Mouse (Mus musculus): ENCODE data around the gene Serpina9. TPM values are rescaled to one million over a fixed set of nuclear protein-coding genes. Genes with fewer than 3 reads are reported as not detected.

Serpina9 gene
- total and polyA plus RNA-seq, 2 experiments from 2014 or later = 0.15 to 0.38 TPM

DNA sequence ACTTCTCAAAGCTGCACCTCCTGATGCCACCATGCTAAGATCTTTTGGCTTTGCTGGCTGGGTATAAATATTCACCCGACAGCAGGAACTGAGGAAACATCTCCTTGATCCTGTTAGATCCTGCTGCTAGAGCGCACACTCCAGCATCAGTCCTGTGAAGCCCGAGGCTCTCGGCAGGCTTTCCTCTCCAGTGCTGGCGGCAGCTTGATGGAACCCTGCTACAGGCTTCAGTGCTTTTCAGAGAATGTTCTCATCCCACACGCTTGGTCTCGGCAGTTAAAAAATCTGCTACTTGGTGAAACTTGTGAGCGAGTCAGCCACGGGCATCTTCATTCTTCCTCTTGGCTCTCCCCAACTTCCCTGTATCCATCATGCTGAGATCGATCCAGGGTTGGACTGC is 35.3 kb downstream of the Serpina9 start:
- Histone ChIP-seq H3K27me3 (ENCODE audit: insufficient read depth, low read length) (no peaks in the 10 kb centered on the region), H3K9me3 (ENCODE audit: low read length) (no peaks in the 10 kb centered on the region), H3K9ac (no peak overlapping the region), H3K36me3 (ENCODE audit: insufficient read depth) (no peaks in the 10 kb centered on the region), H3K4me1 (ENCODE audit: insufficient read depth) (0 out of 2 replicates have a peak, but pooled peaks cover 4% of the 10 kb centered on the region), H3K4me2 (ENCODE audit: low read depth) (no peak overlapping the region), H3K4me3 (ENCODE audit: low read depth, low read length) (no peak overlapping the region), H3K27ac (ENCODE audit: low read depth, low read length) (no peak overlapping the region)
- WGBS = 87% methylated on average over 10 of the region's 10 CpGs
- TF ChIP-seq CTCF (IDR thresholded peaks at IDR 0.05; ENCODE audit: low read depth) = no peak
- DNase-seq (no peak), ATAC-seq (no peak)

- TF ChIP-seq CTCF (IDR thresholded peaks at IDR 0.05; ENCODE audit: low read depth) = peak; percentile 55
- no peak overlapping the region for H3K9ac ChIP-seq
- H3K4me2 ChIP-seq (ENCODE audit: low read depth) = no peak overlapping the region
- no peak for DNase-seq
- H3K4me1 ChIP-seq (ENCODE audit: insufficient read depth) = 0 out of 2 replicates have a peak, but pooled peaks cover 4% of the 10 kb centered on the region
- ATAC-seq = no peak
- H3K4me3 ChIP-seq (ENCODE audit: low read depth, low read length) = no peak overlapping the region
- 34% methylated on average over 5 of the region's 5 CpGs for WGBS
- no peak overlapping the region for H3K27ac ChIP-seq (ENCODE audit: low read depth, low read length)
- H3K9me3 ChIP-seq (ENCODE audit: low read length) = no peaks in the 10 kb centered on the region
- no peaks in the 10 kb centered on the region for H3K36me3 ChIP-seq (ENCODE audit: insufficient read depth)
- no peaks in the 10 kb centered on the region for H3K27me3 ChIP-seq (ENCODE audit: insufficient read depth, low read length)
Measured at GRCm38 (mm10) chr12:103977846-103978245, 35.7 kb downstream of the Serpina9 start.

GRCm38 (mm10) chr12:103977060-103977459 is 36.5 kb downstream of the Serpina9 start:
- Histone ChIP-seq H3K27me3 (ENCODE audit: insufficient read depth, low read length) (no peaks in the 10 kb centered on the region), H3K4me2 (ENCODE audit: low read depth) (no peak overlapping the region), H3K4me3 (ENCODE audit: low read depth, low read length) (no peak overlapping the region), H3K4me1 (ENCODE audit: insufficient read depth) (0 out of 2 replicates have a peak, but pooled peaks cover 4% of the 10 kb centered on the region), H3K27ac (ENCODE audit: low read depth, low read length) (no peak overlapping the region), H3K36me3 (ENCODE audit: insufficient read depth) (no peaks in the 10 kb centered on the region), H3K9me3 (ENCODE audit: low read length) (no peaks in the 10 kb centered on the region), H3K9ac (no peak overlapping the region)
- TF ChIP-seq CTCF (IDR thresholded peaks at IDR 0.05; ENCODE audit: low read depth) = no peak
- ATAC-seq = no peak
- WGBS = 37% methylated on average over 3 of the region's 3 CpGs
- DNase-seq = no peak

- TF ChIP-seq CTCF (IDR thresholded peaks at IDR 0.05; ENCODE audit: low read depth) = no peak
- no peak overlapping the region for H3K27ac ChIP-seq (ENCODE audit: low read depth, low read length)
- no peak for ATAC-seq
- DNase-seq = no peak
- H3K9ac ChIP-seq = no peak overlapping the region
- no peaks in the 10 kb centered on the region for H3K9me3 ChIP-seq (ENCODE audit: low read length)
- H3K4me2 ChIP-seq (ENCODE audit: low read depth) = no peak overlapping the region
- H3K4me1 ChIP-seq (ENCODE audit: insufficient read depth) = no peaks in the 10 kb centered on the region
- WGBS = 91% methylated on average over 4 of the region's 4 CpGs
- H3K27me3 ChIP-seq (ENCODE audit: insufficient read depth, low read length) = no peaks in the 10 kb centered on the region
- H3K36me3 ChIP-seq (ENCODE audit: insufficient read depth) = no peaks in the 10 kb centered on the region
- H3K4me3 ChIP-seq (ENCODE audit: low read depth, low read length) = no peak overlapping the region
Measured at GRCm38 (mm10) chr12:103971080-103971479, 42.5 kb downstream of the Serpina9 start.

DNA sequence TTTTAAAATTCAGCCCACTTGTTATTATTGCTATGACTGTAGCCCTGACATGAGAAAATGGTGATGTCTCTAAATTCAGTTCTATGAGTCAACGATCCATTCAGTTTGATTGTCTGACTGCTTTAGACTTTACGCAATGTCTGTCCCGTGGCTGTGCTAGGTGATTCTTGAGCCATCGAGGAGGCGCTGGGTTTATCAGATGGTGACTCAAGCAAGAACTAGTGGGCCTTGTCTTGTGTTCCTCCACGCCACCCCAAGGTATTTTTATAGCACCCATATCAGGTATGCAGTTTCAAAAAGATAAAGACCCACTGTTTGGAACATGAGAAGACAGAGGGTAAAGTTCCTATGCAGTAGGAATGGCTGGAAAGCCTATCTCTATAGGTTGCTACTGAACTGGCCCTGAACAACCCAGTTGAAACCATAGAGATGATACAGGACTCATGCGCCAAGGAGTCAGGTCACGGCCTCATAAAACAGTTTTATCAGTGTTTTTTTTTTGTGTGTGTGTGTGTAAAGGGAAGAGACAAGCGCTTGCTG is 43.9 kb downstream of the Serpina9 start:
- Histone ChIP-seq H3K4me2 (ENCODE audit: low read depth) (no peak overlapping the region), H3K27ac (ENCODE audit: low read depth, low read length) (no peak overlapping the region), H3K9ac (no peak overlapping the region), H3K9me3 (ENCODE audit: low read length) (no peaks in the 10 kb centered on the region), H3K36me3 (ENCODE audit: insufficient read depth) (no peaks in the 10 kb centered on the region), H3K4me1 (ENCODE audit: insufficient read depth) (no peaks in the 10 kb centered on the region), H3K4me3 (ENCODE audit: low read depth, low read length) (no peak overlapping the region), H3K27me3 (ENCODE audit: insufficient read depth, low read length) (no peaks in the 10 kb centered on the region)
- DNase-seq = no peak
- no peak for ATAC-seq
- 91% methylated on average over 9 of the region's 9 CpGs for WGBS
- no peak for TF ChIP-seq CTCF (IDR thresholded peaks at IDR 0.05; ENCODE audit: low read depth)

DNA sequence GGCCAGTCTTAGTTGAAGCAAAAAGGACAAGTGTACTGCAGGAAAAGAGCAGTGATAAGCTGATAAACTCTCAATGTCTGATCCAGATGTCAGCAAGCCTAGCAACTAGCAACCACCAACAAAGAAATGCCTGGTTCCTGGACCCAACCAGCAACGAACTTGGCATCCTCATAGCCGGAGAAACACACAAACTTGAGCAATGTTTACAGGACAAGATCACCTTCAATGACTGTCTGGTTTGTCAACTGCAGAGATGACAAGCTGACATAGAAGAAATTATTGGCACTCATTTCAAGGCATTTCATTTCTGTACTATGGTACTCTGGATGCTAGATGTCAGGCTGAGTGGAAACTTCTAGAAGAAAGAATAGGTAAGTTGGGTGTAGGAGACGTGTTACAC is 46.8 kb downstream of the Serpina9 start:
- Histone ChIP-seq H3K27me3 (ENCODE audit: insufficient read depth, low read length) (no peaks in the 10 kb centered on the region), H3K4me2 (ENCODE audit: low read depth) (no peak overlapping the region), H3K4me3 (ENCODE audit: low read depth, low read length) (no peak overlapping the region), H3K27ac (ENCODE audit: low read depth, low read length) (no peak overlapping the region), H3K9me3 (ENCODE audit: low read length) (no peaks in the 10 kb centered on the region), H3K36me3 (ENCODE audit: insufficient read depth) (no peaks in the 10 kb centered on the region), H3K9ac (no peak overlapping the region), H3K4me1 (ENCODE audit: insufficient read depth) (no peaks in the 10 kb centered on the region)
- TF ChIP-seq CTCF (IDR thresholded peaks at IDR 0.05; ENCODE audit: low read depth) = no peak
- ATAC-seq (no peak), DNase-seq (no peak)
- 74% methylated on average over 3 of the region's 3 CpGs for WGBS

DNA sequence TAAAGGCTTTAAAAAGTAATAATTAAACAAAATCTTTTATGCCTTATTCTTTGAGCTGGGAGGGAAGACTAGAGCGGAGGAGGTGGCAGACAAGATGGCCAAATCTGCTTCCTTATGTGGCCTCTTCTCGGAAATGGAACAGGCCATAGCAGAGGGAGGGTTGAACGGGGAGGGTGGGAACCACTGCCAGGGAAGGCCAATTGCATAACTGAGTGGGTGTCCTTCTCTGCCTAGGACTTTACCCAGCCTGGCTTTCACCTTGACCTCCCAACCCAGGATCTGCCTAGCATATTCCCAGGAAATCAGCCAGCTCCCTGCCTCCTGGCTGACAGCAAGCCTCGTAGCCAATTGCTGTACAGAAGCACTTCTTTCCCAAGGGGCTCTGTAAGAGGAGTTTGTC is 50.3 kb downstream of the Serpina9 start:
- Histone ChIP-seq H3K36me3 (ENCODE audit: insufficient read depth) (no peaks in the 10 kb centered on the region), H3K4me1 (ENCODE audit: insufficient read depth) (no peaks in the 10 kb centered on the region), H3K27me3 (ENCODE audit: insufficient read depth, low read length) (no peaks in the 10 kb centered on the region), H3K27ac (ENCODE audit: low read depth, low read length) (no peak overlapping the region), H3K4me3 (ENCODE audit: low read depth, low read length) (no peak overlapping the region), H3K9ac (no peak overlapping the region), H3K9me3 (ENCODE audit: low read length) (no peaks in the 10 kb centered on the region), H3K4me2 (ENCODE audit: low read depth) (no peak overlapping the region)
- WGBS = 89% methylated on average over 4 of the region's 4 CpGs
- no peak for DNase-seq
- no peak for ATAC-seq
- no peak for TF ChIP-seq CTCF (IDR thresholded peaks at IDR 0.05; ENCODE audit: low read depth)
